Mouse (Mus musculus) G1E (cell line): ENCODE results near the gene Fgfr2. TPM values are rescaled to one million over a fixed set of nuclear protein-coding genes. Genes with fewer than 3 reads are reported as not detected.

Source experiments
- ATAC-seq: 2 replicates; pipeline ENCODE4 v1.8.0; 2016; ENCODE audit warnings: mild to moderate bottlenecking; ENCODE audit not compliant: insufficient number of reproducible peaks, poor library complexity, low FRiP score, severe bottlenecking; ENCODE audit errors: extremely low read depth
- DNase-seq: peaks from one replicate; pipeline ENCODE4 v3.0.0; 2012; ENCODE audit warnings: low spot score
- H3K27me3 ChIP-seq: 2 replicates; pipeline ENCODE4 v1.6.1; 2012; ENCODE audit warnings: mild to moderate bottlenecking, low read length, inconsistent platforms; ENCODE audit not compliant: insufficient read depth
- H3K36me3 ChIP-seq: replicated peaks from 2 replicates; pipeline ENCODE3; 2012; ENCODE audit warnings: mild to moderate bottlenecking, inconsistent platforms
- H3K4me1 ChIP-seq: 2 replicates; pipeline ENCODE4 v1.6.1; 2012; ENCODE audit warnings: low read depth, low read length, inconsistent platforms, mixed read lengths; ENCODE audit not compliant: insufficient read depth
- H3K4me3 ChIP-seq: 2 replicates; pipeline ENCODE4 v1.5.1; 2012; ENCODE audit warnings: low read depth, mild to moderate bottlenecking, inconsistent platforms, low read length, moderate library complexity, mixed read lengths
- H3K9me3 ChIP-seq: replicated peaks from 2 replicates; pipeline ENCODE4 v1.6.1; 2012; ENCODE audit warnings: inconsistent platforms
- CTCF ChIP-seq: IDR thresholded peaks from 2 replicates; pipeline ENCODE4 v1.5.1; 2012; ENCODE audit warnings: low read depth, low read length, inconsistent platforms, mixed read lengths
- GATA1 ChIP-seq: IDR thresholded peaks from 2 replicates; pipeline ENCODE4 v1.6.1; 2012; ENCODE audit warnings: borderline replicate concordance, low read length, inconsistent platforms, mixed read lengths
- GATA2 ChIP-seq: IDR thresholded peaks from 2 replicates; pipeline ENCODE4 v1.6.1; 2012; ENCODE audit warnings: low read depth, low read length, inconsistent platforms, borderline replicate concordance
- POLR2AphosphoS5 ChIP-seq: IDR thresholded peaks from 2 replicates; pipeline ENCODE4 v1.6.1; 2012; ENCODE audit warnings: low read depth, low read length, inconsistent platforms; ENCODE audit not compliant: insufficient replicate concordance
- TAL1 ChIP-seq: conservative IDR thresholded peaks from 2 replicates; pipeline ENCODE4 v1.6.1; 2012; ENCODE audit warnings: low read depth, low read length, inconsistent platforms, mixed read lengths
- polyA plus RNA-seq: library from polyadenylated mRNA; stranded (reverse); fragments of >175 nt; gene quantifications from 2 replicates; pipeline ENCODE4 v1.2.3, GENCODE M21; 2012
- total RNA-seq, 2 experiments: library from RNA; stranded (forward) in 1 of 2; stranded (reverse) in 1 of 2; fragments of 200-1000 nt in 1 of 2; fragments of >200 nt in 1 of 2; fragmentation: Nextera tagmentation in 1 of 2; gene quantifications; 2 replicates each; pipeline ENCODE4 v1.2.3; 2014 to 2017

Fgfr2 gene
- total and polyA plus RNA-seq, 3 experiments, result 0.22 TPM; not detected in 2

DNA sequence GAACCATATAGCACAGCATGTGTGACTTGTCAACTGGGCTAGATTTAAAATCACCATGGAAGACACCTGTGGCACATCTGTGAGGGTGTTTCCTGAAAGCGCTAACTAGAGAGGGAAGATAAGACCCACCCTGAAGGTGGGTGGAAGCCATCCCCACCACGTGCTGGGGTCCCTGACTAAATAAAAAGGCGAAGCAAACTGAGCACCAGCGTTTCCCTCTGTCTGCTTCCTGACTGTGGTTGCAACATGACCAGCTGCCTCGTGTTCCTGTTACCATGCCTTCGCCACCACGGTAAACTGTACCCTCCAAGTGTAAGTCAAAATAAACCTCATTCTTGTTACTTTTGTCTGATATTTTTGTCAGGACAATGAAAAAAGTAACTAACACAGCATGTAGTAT lies 819.2 kb downstream of the Fgfr2 start:
- H3K4me1 ChIP-seq, result no peaks in the 10 kb centered on the region
- H3K36me3 ChIP-seq, result no peaks in the 10 kb centered on the region
- DNase-seq (no peak), ATAC-seq (no peak)
- no peaks in the 10 kb centered on the region for H3K27me3 ChIP-seq
- peaks cover 57% of the 10 kb centered on the region for H3K9me3 ChIP-seq
- no peak overlapping the region for H3K4me3 ChIP-seq
- TF ChIP-seq TAL1 (no peak), GATA1 (no peak), CTCF (no peak), POLR2AphosphoS5 (no peak), GATA2 (no peak)

DNA sequence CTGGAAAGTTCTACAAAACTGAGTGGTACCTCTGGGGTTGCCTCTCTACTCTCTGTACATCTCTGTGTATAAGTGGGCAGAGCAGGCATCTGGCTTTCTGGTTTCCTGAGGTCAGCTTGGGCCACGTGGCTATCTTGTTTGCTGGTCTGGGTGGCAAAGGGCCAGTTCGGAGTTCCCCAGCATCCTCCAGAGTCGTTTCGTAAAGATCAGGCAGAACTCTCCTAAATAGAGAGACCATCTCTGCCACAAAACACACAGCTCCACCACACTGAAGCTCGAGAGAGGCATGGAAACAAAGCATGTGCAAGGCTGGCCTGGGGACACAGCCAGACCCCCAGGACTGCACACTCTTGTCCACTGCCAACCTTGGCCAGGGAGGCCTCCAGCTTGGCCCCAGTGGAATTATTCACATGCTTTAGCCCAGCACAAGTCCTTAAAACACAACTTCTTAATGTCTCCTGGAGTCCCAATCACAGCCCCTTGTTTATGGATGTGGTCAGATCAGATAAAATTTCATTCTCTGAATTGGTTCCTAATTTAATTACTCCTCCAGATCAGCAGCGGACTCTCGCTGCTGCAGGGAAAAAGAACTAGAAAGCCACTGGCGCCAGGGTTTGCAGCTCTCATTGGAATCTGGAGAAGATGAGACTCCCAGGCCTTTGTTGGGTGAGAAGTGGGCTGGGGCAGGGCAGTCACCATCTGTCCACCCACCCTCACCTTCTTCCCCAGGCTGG lies 820.5 kb downstream of the Fgfr2 start:
- ATAC-seq, result no peak
- H3K9me3 ChIP-seq, result peaks cover 60% of the 10 kb centered on the region
- TF ChIP-seq CTCF, result no peak
- no peaks in the 10 kb centered on the region for H3K27me3 ChIP-seq
- H3K4me3 ChIP-seq, result no peak overlapping the region
- no peaks in the 10 kb centered on the region for H3K4me1 ChIP-seq
- DNase-seq, result no peak
- no peaks in the 10 kb centered on the region for H3K36me3 ChIP-seq

DNA sequence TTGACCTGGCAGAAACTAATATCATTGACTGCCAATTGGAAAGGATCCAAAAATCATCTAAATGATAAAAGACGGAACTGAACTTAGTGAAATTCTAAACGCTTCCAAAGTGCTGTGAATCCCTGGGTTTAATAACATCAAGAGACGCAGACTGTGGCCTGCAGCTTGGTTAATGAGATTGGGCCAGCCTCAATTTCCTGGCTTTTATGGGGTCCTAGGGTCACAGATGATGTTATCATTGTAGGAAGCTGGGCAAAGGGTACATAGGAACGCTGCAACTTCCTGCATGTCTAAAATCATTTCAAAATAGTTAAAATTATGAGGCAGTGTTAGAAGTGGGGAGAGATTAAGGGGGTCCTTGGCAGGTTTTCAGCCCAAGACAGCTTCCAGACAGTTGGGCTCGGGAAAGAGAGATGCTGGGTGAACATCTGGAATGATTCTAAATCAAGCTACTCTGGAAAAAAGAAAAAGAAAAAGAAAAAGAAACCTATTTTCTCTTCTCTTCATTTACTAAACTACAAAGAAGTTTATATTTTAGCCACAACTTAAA lies 823.4 kb downstream of the Fgfr2 start:
- ATAC-seq (no peak), DNase-seq (no peak)
- Histone ChIP-seq H3K4me3 (no peak overlapping the region), H3K9me3 (peaks cover 67% of the 10 kb centered on the region), H3K36me3 (no peaks in the 10 kb centered on the region), H3K4me1 (no peaks in the 10 kb centered on the region), H3K27me3 (no peaks in the 10 kb centered on the region)
- no peak for TF ChIP-seq TAL1

DNA sequence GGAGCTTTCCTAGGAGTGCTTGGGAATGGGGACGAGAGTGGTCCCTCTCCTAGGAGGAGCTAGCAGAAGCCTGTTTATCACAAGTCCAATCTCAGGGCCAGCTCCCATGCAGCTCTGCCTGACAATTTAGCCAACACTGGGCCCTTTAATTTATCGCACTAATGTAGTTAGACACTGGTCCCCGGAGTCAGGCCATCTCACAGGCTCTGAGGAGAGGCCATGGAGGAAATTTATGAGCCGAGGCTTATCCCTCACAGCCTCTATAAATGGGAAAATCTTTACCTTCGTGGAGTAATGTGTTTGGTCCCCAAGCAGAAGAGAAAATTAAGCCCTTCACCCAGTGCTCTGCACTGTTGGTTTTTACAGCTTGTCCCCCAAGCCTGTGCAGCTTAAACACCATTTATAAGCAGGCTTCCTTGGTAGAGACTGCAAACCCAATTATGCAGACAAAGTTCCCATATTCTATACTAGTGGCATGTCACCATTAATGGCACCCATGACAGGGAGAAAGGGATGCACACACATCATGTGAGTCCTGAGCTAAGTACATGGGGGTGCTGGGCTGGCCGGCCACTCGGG lies 824.6 kb downstream of the Fgfr2 start:
- Histone ChIP-seq H3K9me3 (peaks cover 69% of the 10 kb centered on the region), H3K36me3 (no peaks in the 10 kb centered on the region), H3K4me1 (no peaks in the 10 kb centered on the region), H3K27me3 (no peaks in the 10 kb centered on the region), H3K4me3 (no peak overlapping the region)
- DNase-seq, result no peak
- ATAC-seq, result no peak
- no peak for TF ChIP-seq GATA1
- no peak for TF ChIP-seq CTCF
- no peak for TF ChIP-seq GATA2
- no peak for TF ChIP-seq POLR2AphosphoS5

DNA sequence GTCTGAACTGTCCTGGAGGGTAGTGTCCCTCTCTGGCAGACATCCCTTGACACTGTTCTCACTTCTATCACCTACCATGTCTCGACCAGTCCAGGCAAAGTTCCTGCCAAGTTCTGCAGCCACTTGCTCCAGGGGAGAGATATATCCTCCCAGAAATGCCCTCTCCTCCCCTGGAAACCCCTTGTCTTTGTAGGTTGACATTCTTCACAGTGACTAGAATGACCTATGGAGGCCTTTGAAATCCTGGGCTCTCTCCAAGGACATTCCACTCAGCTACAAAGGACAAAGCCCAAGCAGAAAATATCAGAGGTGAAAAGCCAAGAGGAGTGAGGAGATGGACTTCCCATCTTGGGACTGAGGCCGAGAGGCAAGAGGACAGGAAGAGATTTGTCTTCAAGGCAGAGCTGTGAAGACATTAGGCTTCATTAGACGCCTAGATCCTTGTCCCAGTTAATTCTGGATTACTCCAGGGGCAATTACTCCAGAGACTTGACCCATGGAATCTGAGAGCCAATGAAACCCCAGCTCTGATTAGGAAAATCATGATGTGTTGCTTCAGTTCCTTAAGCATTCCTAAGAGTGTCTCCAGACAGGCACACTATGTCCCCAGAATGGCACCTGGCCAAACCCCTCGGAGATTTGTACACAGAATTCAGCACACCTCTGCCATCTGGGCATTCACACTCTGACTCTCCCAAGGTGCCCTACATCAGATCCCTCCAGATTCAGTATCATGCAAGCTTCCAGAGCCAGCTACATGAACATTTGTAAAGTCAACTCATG lies 826.3 kb downstream of the Fgfr2 start:
- TF ChIP-seq GATA2 (no peak), GATA1 (no peak), CTCF (no peak), POLR2AphosphoS5 (no peak), TAL1 (no peak)
- no peak overlapping the region for H3K4me3 ChIP-seq
- H3K27me3 ChIP-seq, result no peaks in the 10 kb centered on the region
- H3K4me1 ChIP-seq, result no peaks in the 10 kb centered on the region
- peaks cover 74% of the 10 kb centered on the region for H3K9me3 ChIP-seq
- ATAC-seq, result no peak
- no peak for DNase-seq
- no peaks in the 10 kb centered on the region for H3K36me3 ChIP-seq

DNA sequence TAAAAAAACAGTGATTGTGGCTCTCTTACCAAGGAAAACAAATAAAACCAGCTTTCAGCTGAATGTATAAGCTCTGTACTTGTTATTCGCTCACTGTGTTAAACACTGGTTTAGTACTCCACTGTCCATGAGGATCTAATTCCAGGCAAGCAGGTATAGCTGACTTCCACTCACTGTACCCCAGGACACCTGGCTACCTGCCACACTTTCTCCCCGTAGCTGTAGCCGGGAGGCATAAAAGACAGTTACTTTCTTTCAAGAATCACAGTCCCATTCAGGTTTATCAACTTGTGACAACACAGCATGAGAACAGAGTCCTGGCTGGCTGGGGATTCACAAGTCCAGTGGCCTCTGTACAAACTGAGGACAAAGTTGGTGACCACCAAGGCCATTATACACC lies 827.0 kb downstream of the Fgfr2 start:
- DNase-seq (no peak), ATAC-seq (no peak)
- Histone ChIP-seq H3K4me3 (no peak overlapping the region), H3K36me3 (no peaks in the 10 kb centered on the region), H3K27me3 (no peaks in the 10 kb centered on the region), H3K9me3 (peaks cover 73% of the 10 kb centered on the region), H3K4me1 (no peaks in the 10 kb centered on the region)
- TF ChIP-seq GATA1, result no peak
- TF ChIP-seq TAL1, result no peak
- no peak for TF ChIP-seq CTCF
- TF ChIP-seq POLR2AphosphoS5, result no peak
- no peak for TF ChIP-seq GATA2
